Mouse (Mus musculus) embryonic facial prominence, embryonic 12.5 days (tissue): Measurements from ENCODE around the gene Slc22a12. TPM values are rescaled to one million over a fixed set of nuclear protein-coding genes. Genes with fewer than 3 reads are reported as not detected.

Experiments
- ATAC-seq: fragments of 200-750 bp; cut with Nextera tagmentation; 2 replicates; pipeline ENCODE4 v1.8.0; 2017; ENCODE audit not compliant: insufficient number of reproducible peaks, insufficient read depth, low FRiP score, low TSS enrichment
- H3K27ac ChIP-seq: fragments of 300-500 bp; sonication (generic); 2 replicates; pipeline ENCODE4 v1.5.1; 2016; ENCODE audit warnings: mild to moderate bottlenecking
- H3K27me3 ChIP-seq: fragments of 300-500 bp; sonication (generic); 2 replicates; pipeline ENCODE4 v1.6.1; 2016; ENCODE audit warnings: mild to moderate bottlenecking, moderate library complexity
- H3K36me3 ChIP-seq: fragments of 300-500 bp; sonication (generic); 2 replicates; pipeline ENCODE4 v1.6.1; 2016; ENCODE audit warnings: mild to moderate bottlenecking
- H3K4me1 ChIP-seq: fragments of 300-500 bp; sonication (generic); 2 replicates; pipeline ENCODE4 v1.6.1; 2016
- H3K4me2 ChIP-seq: fragments of 300-500 bp; sonication (generic); replicated peaks from 2 replicates; pipeline ENCODE4 v1.6.1; 2016; ENCODE audit warnings: mild to moderate bottlenecking, moderate library complexity
- H3K4me3 ChIP-seq: fragments of 300-500 bp; sonication (generic); 2 replicates; pipeline ENCODE4 v1.5.1; 2016; ENCODE audit warnings: mild to moderate bottlenecking
- H3K9ac ChIP-seq: fragments of 300-500 bp; sonication (generic); 2 replicates; pipeline ENCODE4 v1.6.1; 2016; ENCODE audit warnings: mild to moderate bottlenecking, moderate library complexity
- H3K9me3 ChIP-seq: fragments of 300-500 bp; sonication (generic); 2 replicates; pipeline ENCODE4 v1.6.1; 2016; ENCODE audit warnings: mild to moderate bottlenecking, moderate library complexity
- WGBS: fragments of 180-500 bp; shearing (Covaris S2); methylation state at CpG from one replicate; pipeline ENCODE4 v1.1.7; 2016; 5-methylcytosine and 5-hydroxymethylcytosine counted together
- polyA plus RNA-seq: library from polyadenylated mRNA; unstranded; fragments of >200 nt; fragmentation: Nextera tagmentation; extraction: Ambion mirVana; gene quantifications from 2 replicates; pipeline ENCODE4 v1.2.1, GENCODE M21; 2016

The Slc22a12 gene
- polyA plus RNA-seq, 1 experiment from 2014 or later: not detected

DNA sequence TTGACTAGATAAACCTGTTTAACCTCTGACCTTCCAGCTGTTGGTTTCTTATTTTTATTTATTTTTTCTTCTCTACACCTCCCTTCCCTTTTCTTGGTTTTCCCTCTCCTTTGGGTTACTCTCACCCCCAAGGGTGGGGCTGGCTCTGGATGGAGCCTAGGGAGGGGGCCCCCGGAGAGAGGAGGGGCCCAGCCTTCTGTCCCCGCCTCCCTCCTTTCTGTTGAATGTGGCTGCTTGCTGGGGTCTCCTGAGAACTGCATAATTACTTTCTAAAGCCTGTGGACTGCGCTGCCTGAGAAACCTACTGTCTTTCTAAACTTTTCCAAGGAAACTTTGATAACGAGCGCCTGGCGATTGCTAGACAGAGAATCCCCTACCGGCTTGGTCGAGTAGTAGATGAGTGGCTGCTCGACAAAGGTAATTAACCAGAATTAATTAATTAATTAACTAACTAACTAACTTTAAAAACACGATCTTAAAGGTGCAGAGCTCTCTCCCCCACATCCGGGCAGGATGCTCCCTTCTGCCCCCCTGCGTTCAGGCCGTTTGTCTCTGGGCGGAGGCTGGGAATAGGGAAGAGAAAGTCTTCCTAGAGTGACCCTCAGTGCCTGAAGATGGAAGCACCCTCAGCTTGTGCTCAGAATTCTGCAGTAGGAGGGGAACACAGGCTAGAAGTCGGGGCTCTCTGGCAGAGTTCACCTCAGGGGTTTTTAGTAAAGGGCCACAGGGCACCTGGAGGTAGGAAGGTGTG, 29.3 kb downstream of the Slc22a12 start:
- no peak overlapping the region for H3K9ac ChIP-seq
- H3K36me3 ChIP-seq: no peaks in the 10 kb centered on the region
- peaks cover 18% of the 10 kb centered on the region for H3K27me3 ChIP-seq
- H3K27ac ChIP-seq: no peak overlapping the region
- H3K9me3 ChIP-seq: no peaks in the 10 kb centered on the region
- peaks cover 19% of the 10 kb centered on the region for H3K4me1 ChIP-seq
- WGBS: 8% methylated on average over 15 of the region's 15 CpGs
- H3K4me3 ChIP-seq: no peak overlapping the region
- 0 out of 2 replicates have a peak overlapping the region, but pooled peaks have one; percentile 1 for H3K4me2 ChIP-seq
- no peak for ATAC-seq

DNA sequence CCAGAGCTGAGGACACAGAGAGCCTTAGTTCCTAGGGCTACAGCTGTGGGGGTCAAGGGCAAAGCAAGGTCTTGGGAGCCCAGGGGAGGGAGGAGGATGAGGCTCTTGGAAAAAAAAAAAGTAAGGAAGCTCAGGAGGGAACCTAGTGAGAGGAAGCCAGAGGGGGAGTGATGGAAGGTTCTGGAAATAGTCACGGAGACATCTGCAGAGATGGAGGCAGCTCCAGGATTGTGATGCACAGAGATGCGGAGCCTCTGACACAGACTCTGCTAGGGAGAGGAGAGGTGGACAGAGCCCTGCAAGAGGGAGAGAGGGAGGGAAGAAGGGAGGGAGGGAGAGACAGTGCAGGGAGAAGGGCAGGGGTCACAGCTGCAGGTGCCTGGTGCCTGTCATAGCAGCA, 32.3 kb downstream of the Slc22a12 start:
- H3K27ac ChIP-seq: no peak overlapping the region
- H3K4me3 ChIP-seq: no peak overlapping the region
- H3K9me3 ChIP-seq: no peaks in the 10 kb centered on the region
- no peak for ATAC-seq
- H3K36me3 ChIP-seq: no peaks in the 10 kb centered on the region
- H3K4me1 ChIP-seq: peaks cover 10% of the 10 kb centered on the region; the same call in 1 of the 2 replicates
- no peak overlapping the region for H3K9ac ChIP-seq
- peaks cover 36% of the 10 kb centered on the region for H3K27me3 ChIP-seq
- no peak overlapping the region for H3K4me2 ChIP-seq
- WGBS: 78% methylated on average over 2 of the region's 2 CpGs

DNA sequence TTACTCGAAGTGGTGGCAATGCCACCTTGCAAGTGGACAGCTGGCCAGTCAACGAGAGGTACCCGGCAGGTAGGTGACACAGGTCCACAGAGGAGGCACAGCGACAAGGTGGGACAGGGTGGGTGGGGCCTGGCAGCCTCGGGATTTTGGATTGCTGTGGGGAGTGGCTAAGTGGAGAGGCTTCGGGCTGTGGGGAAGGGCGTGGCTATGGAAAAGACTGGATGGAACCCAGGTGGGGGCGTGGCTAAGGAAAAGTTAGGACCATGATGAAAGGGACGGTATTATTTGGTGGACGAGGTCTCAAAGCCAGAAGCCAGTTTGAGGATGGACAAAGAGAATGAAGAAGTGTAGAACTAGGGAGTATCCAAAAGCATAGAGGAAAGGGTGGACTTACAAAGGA, 33.0 kb downstream of the Slc22a12 start:
- Histone ChIP-seq H3K36me3 (no peaks in the 10 kb centered on the region), H3K4me3 (no peak overlapping the region), H3K9me3 (no peaks in the 10 kb centered on the region), H3K4me1 (peaks cover 10% of the 10 kb centered on the region; the same call in 1 of the 2 replicates), H3K27ac (no peak overlapping the region), H3K9ac (no peak overlapping the region), H3K27me3 (peaks cover 42% of the 10 kb centered on the region), H3K4me2 (no peak overlapping the region)
- 76% methylated on average over 10 of the region's 10 CpGs for WGBS
- ATAC-seq: no peak

DNA sequence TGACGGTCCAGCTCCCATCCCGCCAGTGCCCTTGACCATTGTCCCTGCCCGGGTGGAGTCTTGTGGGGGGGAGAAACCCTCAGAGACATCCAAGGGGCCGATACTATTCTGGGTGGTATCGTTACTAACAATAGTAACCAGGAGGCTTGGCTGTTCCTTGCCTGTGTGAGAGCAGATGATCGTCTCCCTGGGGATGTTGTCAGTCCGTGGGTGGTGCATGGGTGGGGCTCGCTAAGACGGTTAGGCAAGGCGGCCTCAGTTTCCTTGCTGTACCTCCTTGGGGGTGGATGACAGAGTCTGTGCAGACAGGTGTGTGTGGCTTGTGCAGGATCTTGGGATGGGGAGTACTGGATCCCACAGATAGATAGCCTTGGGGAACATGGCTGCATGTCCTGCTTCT, 35.4 kb downstream of the Slc22a12 start:
- ATAC-seq: no peak
- Histone ChIP-seq H3K27ac (no peak overlapping the region), H3K4me3 (no peak overlapping the region), H3K4me2 (no peak overlapping the region), H3K4me1 (peaks cover under 1% of the 10 kb centered on the region), H3K27me3 (peaks cover 61% of the 10 kb centered on the region), H3K9ac (no peak overlapping the region), H3K36me3 (no peaks in the 10 kb centered on the region), H3K9me3 (no peaks in the 10 kb centered on the region)
- 47% methylated on average over 10 of the region's 10 CpGs for WGBS

DNA sequence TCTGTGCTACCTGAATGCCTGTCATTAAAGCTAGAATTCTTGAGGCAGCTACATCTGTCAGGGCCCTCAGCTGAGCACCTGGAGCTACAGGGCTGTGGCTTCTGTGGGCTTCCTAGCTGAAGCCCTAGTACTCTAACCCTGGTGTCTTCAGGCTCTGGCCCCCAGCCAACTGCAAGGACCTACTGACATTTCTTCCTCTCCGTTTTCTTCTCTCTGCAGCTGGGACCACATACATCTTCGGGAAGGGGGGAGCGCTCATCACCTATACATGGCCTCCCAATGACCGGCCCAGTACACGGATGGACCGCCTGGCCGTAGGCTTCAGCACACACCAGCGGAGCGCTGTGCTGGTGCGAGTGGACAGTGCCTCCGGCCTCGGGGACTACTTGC, 38.2 kb downstream of the Slc22a12 start:
- H3K27me3 ChIP-seq: peaks cover 80% of the 10 kb centered on the region
- no peak overlapping the region for H3K9ac ChIP-seq
- ATAC-seq: no peak
- H3K27ac ChIP-seq: no peak overlapping the region
- no peak overlapping the region for H3K4me3 ChIP-seq
- H3K4me2 ChIP-seq: no peak overlapping the region
- 86% methylated on average over 12 of the region's 12 CpGs for WGBS
- peaks cover 11% of the 10 kb centered on the region for H3K4me1 ChIP-seq
- H3K9me3 ChIP-seq: no peaks in the 10 kb centered on the region
- H3K36me3 ChIP-seq: no peaks in the 10 kb centered on the region

DNA sequence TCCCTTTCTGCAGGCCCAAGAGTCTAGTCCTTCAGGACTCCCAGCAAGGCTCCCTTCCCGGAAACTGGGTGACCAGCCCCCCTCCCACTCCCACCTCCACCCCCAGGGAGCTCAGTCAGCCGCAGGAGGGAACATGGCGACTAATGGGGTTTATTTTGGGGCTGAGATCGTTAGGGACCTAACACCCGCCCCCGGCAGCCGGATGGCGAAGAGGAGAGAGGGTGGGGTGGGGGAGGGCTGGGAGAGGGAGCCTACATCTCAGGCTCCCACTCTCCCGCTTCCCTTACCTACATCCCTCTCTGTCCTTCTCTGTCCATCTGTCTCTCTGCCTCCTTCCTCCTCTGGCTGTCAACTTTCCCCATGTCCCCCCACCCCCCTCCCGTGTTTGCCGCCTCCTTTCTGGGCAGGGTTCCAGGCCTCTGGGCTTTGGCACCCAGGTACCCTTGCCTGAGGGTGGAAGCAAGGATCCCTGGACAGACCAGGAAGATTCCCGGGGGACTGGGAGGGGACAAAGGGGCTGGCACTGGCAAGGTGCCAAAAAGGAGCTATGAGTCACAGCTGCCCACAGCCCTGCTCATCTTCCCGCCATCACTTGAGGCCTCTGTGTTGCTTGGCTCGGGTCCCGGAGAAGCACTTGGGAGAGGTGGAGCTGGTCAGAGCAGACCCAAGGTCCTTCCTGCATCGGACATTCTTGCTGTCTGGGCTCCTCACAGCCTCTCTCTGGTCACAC, 38.7 kb downstream of the Slc22a12 start:
- WGBS: 56% methylated on average over 16 of the region's 16 CpGs
- Histone ChIP-seq H3K9ac (no peak overlapping the region), H3K4me3 (no peak overlapping the region), H3K4me1 (peaks cover 11% of the 10 kb centered on the region), H3K9me3 (no peaks in the 10 kb centered on the region), H3K4me2 (no peak overlapping the region), H3K36me3 (no peaks in the 10 kb centered on the region), H3K27ac (no peak overlapping the region), H3K27me3 (peaks cover 86% of the 10 kb centered on the region)
- ATAC-seq: no peak; the same call in 1 of the 2 replicates

DNA sequence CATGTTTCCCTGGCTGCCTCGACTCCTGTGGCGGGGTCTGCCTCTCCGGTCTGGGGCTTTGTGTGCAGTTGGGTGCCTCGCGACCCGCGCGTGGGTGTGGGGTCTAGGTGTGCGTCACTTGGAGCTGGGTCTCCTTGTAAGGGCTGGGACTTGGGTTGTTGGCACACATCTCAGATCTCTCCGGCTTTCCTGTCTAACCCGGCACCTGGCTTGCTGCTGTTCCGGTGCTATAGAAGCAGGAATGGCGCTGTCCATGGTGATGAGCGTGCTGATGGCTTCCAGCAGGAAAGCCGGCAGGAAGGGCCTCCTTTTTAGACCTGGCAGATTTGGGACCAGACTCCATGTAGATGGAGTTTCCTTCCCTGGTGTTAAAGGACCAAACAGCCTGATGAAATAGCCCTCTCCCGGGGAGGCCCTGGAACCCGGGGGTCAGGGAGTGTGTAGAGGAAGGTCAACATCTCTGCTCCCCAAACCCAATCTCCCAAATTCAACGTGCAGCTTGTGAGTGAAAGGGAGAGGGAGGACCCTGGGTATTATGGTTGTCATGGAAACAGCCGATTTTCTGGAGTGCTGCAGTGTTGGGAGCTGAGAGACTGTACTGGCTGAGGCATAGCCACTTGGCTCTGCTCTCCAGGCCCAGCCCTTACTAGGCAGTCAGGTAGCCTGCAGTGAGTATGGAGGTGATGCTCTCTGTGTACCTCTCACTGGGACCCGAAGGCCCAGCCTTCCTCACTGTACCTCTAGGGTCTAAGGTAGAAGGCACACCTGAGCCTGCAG, 40.1 kb downstream of the Slc22a12 start:
- no peak overlapping the region for H3K27ac ChIP-seq
- H3K9me3 ChIP-seq: no peaks in the 10 kb centered on the region
- 5% methylated on average over 20 of the region's 20 CpGs for WGBS
- no peak for ATAC-seq
- peaks cover 94% of the 10 kb centered on the region for H3K27me3 ChIP-seq
- no peaks in the 10 kb centered on the region for H3K36me3 ChIP-seq
- H3K4me1 ChIP-seq: peaks cover 16% of the 10 kb centered on the region
- H3K4me2 ChIP-seq: peak overlapping the region; percentile 85
- no peak overlapping the region for H3K9ac ChIP-seq
- peak overlapping the region; percentile 34 for H3K4me3 ChIP-seq

DNA sequence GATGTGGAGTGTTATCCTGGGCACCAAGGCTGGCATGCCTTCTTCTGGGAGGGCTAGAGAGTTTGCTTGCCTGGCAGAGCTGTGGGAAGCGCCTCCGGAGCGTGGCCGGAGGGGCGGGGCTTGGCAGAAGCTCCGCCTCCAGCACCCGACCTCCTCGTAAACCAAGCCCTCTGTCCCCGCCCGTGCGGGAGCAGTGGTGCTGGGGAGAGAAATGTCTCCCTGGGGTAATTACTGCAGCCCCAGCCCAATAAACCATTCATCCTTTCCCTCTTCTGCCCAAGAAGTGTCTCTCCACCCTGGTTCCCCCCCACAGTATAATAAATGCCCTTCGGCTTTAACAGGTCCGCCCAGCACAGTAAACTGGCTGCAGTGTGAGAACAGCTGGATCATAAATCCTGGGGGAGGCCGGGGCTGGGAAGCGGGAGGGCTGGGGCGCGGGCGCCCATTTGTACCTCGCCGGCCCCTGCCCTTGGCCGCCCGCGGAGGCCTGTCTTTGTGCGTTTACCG, 40.7 kb downstream of the Slc22a12 start:
- H3K27ac ChIP-seq: no peak overlapping the region
- H3K4me2 ChIP-seq: peak overlapping the region; percentile 85
- H3K4me3 ChIP-seq: peak overlapping the region; percentile 34
- H3K9me3 ChIP-seq: no peaks in the 10 kb centered on the region
- under 1% methylated on average over 25 of the region's 25 CpGs for WGBS
- peaks cover 18% of the 10 kb centered on the region for H3K4me1 ChIP-seq
- peaks cover 95% of the 10 kb centered on the region for H3K27me3 ChIP-seq
- H3K36me3 ChIP-seq: no peaks in the 10 kb centered on the region
- H3K9ac ChIP-seq: no peak overlapping the region
- no peak for ATAC-seq

DNA sequence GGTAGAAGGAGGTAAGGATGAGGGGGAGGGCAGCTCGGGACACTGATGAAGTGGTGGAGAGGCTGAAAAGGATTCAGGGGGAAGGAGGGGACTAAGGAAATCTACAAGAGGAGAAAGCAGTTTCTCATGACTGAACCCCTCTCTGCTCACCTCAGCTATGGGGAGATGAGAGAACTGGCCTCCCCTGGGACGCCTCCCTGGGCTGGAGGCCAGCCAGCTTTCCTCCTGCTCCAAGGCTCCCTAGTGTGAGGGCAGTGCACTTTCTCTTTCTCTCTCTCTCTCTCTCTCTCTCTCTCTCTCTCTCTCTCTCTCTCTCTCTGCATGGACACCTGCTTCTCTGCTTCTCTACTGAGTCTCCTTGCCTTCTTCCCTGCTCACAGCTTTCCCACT, 42.2 kb downstream of the Slc22a12 start:
- Histone ChIP-seq H3K9me3 (no peaks in the 10 kb centered on the region), H3K4me1 (peaks cover 26% of the 10 kb centered on the region), H3K27ac (no peak overlapping the region), H3K9ac (no peak overlapping the region), H3K4me2 (no peak overlapping the region; the same call in 1 of the 2 replicates), H3K36me3 (no peaks in the 10 kb centered on the region), H3K4me3 (no peak overlapping the region), H3K27me3 (peaks cover 99% of the 10 kb centered on the region)
- WGBS: 28% methylated on average over 1 of the region's 2 CpGs
- no peak for ATAC-seq

DNA sequence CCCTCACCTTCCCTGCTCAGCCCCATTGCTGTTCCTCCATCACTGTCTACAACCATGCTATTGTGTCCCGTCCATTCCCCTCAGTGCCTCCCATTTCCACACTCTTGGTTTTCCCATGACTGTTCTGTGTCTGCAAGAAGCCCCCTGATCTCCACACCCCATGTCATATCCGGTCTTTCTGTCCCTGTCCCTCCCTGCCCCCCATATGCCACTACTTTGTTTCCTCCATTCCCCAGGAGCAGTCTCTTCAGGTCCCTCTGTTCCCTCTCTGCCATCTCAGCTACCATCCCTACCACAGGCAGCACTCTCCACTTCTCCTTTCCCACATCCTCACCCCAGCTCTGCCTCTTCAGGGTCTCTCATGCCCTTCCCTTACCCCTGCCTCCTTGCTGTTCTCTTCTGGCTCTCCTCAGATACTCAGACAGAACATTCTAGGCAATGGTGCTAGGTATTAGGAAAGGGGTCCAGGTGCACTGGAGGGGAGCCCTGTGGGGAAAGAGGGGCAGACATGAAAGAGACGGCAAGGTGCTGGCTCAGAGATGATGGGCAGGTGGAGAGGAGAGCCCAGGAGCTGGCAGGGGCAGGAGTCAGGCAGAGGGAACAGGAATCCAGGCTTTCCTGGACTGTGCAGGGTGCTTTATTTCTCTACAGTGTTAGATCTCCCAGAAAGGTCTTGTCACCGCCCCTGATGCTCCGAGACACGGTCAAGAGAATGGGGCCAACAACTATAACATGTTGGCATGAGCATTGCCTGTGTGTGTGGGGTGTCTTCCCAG, 42.8 kb downstream of the Slc22a12 start:
- 56% methylated on average over 6 of the region's 6 CpGs for WGBS
- peaks cover 26% of the 10 kb centered on the region for H3K4me1 ChIP-seq
- no peaks in the 10 kb centered on the region for H3K36me3 ChIP-seq
- H3K4me2 ChIP-seq: peak overlapping the region; percentile 92; the same call in 1 of the 2 replicates
- peaks cover 100% of the 10 kb centered on the region for H3K27me3 ChIP-seq
- ATAC-seq: no peak
- H3K9ac ChIP-seq: peak overlapping the region; percentile 11; the same call in 1 of the 2 replicates
- no peak overlapping the region for H3K27ac ChIP-seq
- H3K4me3 ChIP-seq: peak overlapping the region; percentile 55; the same call in 1 of the 2 replicates
- no peaks in the 10 kb centered on the region for H3K9me3 ChIP-seq
